Mouse (Mus musculus) small intestine, adult 2 months (tissue): ENCODE data around the gene Ints13.

Experiments used
- CTCF ChIP-seq: fragments of 200-500 bp; IDR thresholded peaks from 2 replicates; pipeline ENCODE4 v1.5.1; 2012; ENCODE audit warnings: low read depth, mild to moderate bottlenecking, control low read depth, inconsistent platforms, low read length, moderate library complexity, mixed read lengths; ENCODE audit not compliant: insufficient replicate concordance, insufficient read length; ENCODE audit errors: extremely low read depth
- POLR2A ChIP-seq: fragments of 200-500 bp; IDR thresholded peaks from 2 replicates; pipeline ENCODE4 v1.6.1; 2012; ENCODE audit warnings: low read depth, mild to moderate bottlenecking, control low read depth, inconsistent platforms, low read length, moderate library complexity

GRCm38 (mm10) chr6:146537111-146537510 is 40.5 kb downstream of the Ints13 start:
- TF ChIP-seq CTCF (no peak), POLR2A (no peak)
